Mouse (Mus musculus): ENCODE measurements around the gene Pard3b. TPM values are rescaled to one million over a fixed set of nuclear protein-coding genes. Genes with fewer than 3 reads are reported as not detected.

Gene Pard3b
- total RNA-seq, 4 experiments from 2014 or later, result 14.1 to 15.8 (median 15.0) TPM

DNA sequence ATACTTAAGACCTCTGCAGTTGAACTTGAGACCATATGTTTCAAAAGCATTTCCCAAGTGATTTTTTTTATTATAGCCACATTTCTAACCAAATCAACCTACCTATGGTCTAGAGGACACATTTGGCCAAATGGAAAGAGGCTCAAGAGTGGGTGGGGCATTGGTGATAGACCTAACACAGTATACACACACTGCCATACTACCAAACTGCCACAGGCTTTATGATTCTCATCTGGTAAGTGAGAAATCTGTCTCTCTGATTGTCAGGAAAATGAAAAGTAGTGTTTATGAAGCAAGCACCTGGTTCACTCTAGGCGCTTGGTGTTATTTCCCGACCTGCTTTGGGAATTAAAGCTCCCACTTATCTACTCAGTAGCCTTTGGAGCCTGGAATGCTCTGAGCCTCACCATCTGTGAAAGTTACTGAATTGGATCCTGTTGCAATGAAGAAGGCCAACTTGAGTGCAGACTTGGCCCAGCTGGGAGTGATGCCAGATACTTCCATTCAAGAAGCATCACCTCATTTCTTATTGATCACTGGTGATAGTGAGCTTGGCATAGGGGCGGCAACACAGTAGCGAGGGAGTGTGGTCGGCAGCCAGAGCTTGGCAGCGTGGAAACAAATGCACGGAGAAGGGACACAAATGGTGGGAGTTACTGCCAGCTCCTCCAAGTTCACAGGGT lies 810.7 kb downstream of the Pard3b start:
- DNase-seq (ENCODE audit: low spot score), result no peak

DNA sequence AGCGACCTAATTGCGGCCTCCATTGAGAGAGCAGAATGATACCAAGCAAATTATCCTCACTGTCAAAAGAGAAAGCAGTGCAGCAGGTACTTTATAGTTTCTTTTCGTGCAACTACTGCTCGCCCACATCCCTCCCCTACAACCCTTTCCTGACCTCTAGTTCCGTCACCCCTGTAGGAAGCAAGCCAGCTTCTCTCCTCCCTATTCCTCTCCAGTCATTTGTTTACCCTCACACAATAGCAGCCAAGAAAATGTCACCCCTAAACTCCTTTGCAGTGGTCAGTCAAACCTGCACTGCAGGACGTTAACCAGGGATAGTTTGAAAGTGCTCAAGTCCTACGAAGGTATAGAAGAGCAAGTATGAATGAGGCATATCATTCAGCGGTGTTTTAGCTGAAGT lies 826.9 kb downstream of the Pard3b start:
- DNase-seq (ENCODE audit: low spot score), result no peak

DNA sequence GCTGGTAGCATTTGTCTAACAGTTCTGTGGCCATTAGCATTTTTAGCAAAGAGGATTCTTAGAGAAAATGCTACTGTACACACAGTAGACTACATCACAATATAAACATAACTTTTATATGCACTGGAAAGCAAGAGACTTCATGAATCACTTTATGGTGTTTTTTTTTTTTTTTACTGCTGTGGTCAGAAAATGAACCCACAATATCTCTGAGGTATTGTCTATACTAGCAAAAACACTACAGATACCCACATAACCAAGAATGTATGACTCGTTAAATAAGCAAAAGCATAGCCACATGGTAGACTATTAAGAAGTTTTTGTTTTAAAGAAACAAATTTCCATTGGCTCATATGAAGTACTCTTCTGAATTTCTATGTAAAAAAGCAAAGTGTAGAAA lies 827.9 kb downstream of the Pard3b start:
- DNase-seq (ENCODE audit: low spot score), result no peak

DNA sequence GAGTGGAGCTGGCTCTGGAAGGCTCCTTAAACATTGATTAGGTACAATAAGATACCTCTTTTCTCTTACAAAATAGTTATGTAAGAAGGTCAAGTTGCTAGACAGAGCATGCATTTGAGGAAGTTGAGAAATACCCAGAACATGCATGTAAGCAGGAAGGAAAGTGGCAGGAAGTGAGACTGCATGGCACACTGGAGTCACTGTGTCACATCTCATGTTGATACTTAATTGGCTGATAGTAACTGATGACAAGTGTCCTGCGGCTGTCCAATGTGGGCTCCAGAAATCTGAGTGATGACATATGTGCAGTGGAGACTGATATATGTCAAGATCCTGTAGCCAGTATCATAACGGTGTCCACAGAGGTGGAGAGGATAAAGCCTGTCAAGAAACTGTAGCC lies 844.4 kb downstream of the Pard3b start:
- no peak for DNase-seq (ENCODE audit: low spot score)

DNA sequence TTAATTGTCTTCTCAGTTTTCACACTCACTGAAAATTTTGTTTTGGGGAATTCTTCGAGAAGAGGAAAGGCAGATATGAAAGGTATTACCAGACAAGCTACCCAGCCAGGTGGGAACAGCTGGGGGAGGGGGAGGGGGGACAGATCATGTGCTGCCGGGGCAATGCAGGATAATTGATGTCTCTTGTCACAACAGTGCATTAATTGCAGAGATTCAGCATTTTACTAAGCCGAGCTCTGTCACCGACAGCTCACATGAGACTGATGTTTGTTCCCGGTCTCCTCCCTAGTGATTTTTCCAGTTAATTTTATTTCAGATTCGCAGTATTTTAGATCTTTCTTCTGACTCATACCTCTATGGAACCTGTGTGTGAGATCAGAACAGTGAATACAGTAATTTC lies 850.2 kb downstream of the Pard3b start:
- no peak for DNase-seq (ENCODE audit: low spot score)

DNA sequence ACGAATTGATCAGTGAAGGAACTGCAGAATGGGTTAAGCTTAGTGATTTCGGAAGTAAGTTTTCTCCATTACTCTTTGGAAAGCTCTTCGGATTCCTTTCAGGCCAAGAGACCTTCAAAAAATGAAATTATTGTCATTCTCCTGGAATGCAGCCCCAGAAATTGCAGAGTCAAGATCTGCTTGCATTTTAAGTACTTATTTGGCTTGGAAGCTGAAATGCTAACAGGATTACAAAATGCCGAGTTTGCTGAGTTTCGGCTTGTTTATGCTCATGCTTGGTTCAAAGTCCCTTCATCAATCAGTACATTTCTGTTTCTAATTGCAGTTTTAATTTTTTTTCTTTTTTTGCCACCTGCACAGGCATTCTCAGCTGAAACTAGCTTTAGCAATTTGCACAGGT lies 860.5 kb downstream of the Pard3b start:
- DNase-seq (ENCODE audit: low spot score), result no peak

DNA sequence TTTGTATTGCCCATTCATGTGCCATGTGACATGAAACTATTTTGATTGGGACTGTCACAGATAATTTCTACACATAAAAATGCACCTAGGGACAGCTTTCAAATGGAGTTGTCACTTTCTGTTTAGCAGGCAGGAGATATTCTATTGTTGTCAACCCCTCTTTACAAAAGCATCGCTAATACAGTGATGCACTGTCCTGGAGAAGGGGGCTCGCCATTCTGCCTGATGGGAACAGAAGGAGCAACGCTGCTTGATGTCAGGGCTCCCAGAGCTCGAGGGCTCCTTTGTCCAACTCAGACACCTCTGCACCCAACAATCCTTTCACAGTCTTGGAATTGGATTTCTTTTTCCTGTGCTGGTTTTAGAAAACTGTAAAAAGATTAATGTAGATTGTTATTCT lies 871.9 kb downstream of the Pard3b start:
- DNase-seq (ENCODE audit: low spot score), result no peak

DNA sequence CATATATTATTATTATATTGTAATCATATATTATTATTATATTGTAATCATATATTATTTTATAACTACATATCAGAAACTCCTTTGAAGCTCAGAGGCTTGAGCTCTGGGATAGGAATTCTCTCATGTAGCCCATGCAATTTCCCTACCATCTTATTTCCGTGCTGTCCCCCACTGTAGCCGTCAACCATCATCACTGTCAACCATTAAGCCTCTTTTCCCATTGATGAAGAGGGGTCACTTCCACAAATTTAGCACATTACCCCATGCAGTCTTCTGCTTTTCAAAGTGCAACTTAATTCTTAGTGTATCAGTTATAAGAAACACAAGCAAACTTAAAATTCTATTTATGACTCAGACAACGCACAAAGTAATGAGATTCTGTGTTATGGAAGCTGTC lies 873.1 kb downstream of the Pard3b start:
- no peak for DNase-seq (ENCODE audit: low spot score)

DNA sequence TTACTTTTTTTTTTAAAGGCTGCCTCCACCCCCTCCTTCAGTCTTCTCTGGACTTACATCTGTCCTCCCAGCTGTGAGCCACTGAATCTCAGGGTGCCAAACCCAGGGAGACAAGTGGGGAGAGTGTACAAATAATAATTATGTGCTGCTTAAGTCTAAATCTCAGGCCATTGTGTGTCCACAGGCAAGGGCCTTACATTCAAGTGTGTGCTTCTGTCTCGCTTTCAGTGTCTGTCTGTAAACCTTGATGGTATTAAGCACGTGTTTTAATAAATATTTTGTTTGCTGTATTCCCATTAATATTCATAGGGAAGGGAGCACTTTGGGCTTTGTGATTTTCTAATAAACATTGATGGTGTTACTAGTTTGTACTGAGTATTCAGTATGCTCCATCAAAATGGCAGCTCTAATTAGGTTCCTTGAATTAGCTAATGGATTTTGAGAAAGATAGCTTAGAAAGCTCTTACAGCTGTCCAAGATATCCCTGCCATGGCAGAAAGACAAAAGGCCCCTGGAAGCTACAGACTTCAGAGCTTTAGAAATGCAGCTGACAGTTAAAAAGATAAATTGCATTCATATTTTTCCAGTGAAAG lies 880.1 kb downstream of the Pard3b start:
- no peak for DNase-seq (ENCODE audit: low spot score)

DNA sequence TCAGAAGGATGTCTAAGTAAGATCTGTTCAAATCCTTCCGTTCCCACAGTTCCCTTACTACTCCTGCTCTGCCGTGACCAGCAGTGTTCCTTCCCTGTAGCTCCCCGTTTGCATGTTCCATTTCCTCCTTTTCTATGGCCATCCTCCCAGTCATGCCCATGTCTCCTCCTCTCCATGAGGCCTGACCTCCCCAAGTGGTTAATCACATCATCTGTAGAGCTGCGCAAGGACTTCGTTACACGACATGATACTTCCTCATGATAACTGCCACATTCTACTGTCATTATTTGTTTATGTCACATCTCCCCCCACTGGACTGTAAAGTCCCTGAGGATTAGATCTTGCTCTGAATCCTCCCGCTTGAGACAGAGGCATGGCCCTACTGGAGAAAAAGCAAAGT lies 882.7 kb downstream of the Pard3b start:
- no peak for DNase-seq (ENCODE audit: low spot score)

DNA sequence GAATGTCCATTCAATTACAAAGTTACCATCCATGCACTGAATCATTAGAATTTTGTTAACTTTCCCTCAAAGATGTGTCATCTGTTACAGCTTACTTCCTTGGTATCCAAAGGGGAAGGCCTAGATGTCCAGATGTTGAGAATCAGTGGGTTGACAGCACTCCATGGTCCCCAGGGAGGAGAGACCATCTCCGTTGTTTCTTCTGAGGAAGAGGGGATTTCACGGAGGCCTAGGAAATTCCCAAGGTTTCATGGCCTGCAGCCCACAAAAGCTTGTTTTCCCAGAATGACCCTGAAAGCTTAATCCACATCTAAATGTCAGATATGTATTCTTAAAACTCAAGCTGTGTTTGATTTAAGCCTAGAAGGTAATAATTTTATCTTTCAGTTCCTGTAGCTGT lies 884.1 kb downstream of the Pard3b start:
- DNase-seq (ENCODE audit: low spot score), result peak; percentile 14

DNA sequence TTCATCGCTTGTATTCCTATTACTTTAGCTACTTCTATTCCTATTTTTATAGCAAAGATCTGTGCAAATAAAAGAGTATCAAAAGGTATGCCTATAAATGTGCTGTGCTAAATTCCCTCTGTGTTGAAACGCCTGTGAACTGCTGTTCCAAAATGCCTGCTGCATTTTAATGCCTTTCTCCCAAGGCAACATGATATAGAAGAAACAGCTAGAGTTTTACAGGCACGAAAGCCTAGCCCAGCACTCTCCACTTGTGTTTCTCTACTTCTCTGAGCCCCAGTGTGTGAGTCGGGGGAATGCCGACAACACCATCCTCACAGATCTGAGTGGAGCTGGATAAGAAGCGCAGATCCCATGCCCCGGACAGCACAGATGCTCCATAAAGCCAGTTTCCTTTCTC lies 889.2 kb downstream of the Pard3b start:
- DNase-seq (ENCODE audit: low spot score), result no peak

DNA sequence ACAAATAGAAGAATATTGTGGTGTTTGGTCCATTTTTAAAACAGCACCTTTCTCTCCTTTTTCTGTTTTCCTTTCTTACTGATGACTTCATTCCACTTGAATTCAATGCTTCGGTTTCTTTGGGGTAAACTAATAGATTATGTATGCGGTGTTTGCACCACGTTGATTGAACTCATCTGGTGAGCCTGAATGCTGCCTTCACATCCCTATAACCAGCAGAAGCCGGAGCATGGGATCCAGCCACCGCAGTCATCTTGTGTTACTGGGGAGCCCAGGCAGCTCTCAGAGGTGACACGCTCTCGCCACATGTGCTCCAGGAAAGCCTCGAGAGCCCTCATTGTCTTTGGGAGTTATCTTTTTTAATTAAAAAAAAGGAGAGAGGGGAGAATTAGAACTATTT lies 891.3 kb downstream of the Pard3b start:
- no peak for DNase-seq (ENCODE audit: low spot score)

DNA sequence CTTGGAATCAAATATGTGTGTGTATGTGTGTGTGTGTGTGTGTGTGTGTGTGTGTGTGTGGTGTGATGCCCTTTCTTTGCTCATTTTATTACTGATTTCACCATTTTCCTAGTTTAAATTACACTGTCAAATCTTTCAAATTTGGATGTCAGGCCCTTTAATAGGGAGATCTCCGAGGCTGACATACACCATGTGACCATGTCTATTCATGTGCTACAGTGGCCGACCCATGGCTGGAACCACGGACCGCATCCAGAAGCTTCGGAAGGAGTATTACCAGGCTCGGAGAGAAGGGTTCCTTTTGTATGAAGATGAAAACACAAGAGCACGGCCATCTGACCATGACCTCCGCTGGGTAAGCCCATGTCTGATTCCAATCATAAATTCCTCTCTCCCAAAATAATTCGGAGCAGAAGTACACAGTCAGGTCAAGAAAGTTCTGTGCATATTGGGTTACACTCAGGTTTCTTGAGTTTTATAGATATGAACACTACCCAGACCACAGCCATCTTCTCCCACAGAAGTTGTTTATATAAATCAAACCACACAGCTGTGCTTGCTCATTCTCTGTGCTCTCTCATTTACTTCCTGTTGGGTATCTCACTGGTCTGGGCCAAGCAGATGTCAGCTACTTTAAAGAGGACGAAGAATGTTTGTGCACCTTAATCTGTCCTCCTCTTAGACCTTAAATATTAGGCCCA lies 894.0 kb downstream of the Pard3b start:
- no peak for DNase-seq (ENCODE audit: low spot score)

DNA sequence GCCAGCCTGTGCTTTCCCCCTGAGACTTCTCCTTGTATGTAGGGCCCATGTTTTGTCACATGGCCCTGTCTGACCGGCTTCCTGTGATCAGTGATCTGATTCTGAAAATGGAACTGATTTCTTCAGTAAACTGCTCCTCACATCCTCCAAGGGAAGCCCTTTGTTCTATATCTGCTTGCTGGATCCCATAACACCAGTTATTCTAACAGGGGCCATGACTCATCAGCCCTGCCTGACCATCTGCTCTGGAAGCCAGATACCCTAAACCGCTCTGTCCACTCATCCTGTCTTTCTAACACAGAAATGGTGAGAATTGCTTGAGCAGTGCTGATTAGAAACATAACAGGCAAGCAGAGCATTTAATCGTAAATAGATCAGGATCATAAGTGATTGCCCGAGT lies 910.3 kb downstream of the Pard3b start:
- DNase-seq (ENCODE audit: low spot score), result no peak

DNA sequence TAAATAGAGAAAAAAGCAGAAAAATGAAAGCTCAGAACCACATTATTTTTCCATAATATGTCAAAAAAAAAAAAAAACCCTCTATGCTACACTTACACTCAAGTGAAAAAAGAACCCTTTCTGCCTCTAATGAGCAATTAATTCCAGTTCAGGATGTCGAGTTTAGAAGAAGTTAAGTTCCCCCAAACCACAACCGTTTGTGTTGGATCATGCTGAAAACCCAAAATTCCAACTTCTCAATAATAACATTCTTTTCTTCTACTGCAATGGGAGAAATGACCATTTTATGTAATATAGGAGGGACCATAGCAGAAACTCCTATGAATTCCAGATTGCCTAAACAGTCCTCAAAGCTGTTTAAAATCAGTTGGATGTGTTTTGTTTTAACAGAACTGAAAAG lies 911.9 kb downstream of the Pard3b start:
- DNase-seq (ENCODE audit: low spot score), result no peak

DNA sequence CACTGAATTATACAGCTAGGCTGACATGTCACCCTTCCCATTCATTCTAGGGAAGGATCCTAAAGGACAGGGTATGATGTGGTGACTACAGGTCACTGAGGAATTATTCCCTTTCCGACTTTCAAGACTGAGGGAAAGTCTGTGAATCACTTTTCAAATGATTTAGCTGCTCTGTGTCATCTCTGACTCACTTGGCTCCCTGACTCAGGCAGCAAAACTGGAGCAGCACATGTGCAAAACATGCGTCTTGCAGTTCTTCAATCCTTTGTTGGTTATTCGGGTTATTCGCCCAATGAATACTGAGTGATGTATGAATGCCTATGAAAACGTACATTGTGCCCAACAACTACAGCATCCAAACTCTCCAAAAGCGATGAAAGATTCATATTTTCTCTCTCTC lies 912.9 kb downstream of the Pard3b start:
- no peak for DNase-seq (ENCODE audit: low spot score)

DNA sequence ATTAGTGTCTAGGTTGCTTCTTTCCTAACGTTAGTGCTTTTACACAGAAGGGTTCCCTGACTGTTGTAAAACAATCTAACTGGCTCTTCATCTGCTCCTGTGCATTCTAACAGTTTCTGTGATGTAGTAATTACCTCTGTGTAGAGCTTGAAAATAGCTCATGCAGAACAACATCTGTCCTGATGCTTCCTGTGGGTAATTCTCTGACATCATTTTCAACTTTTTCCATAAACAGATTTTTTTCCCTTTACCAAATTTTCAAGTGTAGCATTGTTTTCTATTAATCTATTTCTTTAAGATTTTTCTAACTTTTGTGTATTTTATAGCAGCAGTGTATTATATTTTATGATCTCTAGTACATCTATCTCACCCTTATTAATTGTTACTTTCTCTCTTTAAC lies 917.2 kb downstream of the Pard3b start:
- no peak for DNase-seq (ENCODE audit: low spot score)

DNA sequence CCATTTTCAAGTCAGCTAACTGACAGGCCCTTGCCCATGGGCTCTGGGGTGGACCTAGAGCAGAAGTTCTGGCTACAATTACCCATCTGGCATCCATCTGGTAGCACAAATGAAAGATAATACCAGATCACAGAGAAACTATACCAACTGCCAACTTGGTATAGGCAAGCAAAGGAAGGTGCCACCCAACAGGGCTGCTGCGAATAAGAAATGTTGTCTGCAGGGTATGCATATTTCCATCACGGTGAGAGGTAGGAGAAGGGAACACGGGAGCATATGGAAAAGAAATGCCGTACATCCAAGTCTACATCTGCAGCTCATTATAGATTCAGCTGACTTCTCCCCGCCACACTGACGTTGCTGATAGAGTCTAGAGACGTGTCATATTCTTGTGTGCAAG lies 924.4 kb downstream of the Pard3b start:
- no peak for DNase-seq (ENCODE audit: low spot score)

DNA sequence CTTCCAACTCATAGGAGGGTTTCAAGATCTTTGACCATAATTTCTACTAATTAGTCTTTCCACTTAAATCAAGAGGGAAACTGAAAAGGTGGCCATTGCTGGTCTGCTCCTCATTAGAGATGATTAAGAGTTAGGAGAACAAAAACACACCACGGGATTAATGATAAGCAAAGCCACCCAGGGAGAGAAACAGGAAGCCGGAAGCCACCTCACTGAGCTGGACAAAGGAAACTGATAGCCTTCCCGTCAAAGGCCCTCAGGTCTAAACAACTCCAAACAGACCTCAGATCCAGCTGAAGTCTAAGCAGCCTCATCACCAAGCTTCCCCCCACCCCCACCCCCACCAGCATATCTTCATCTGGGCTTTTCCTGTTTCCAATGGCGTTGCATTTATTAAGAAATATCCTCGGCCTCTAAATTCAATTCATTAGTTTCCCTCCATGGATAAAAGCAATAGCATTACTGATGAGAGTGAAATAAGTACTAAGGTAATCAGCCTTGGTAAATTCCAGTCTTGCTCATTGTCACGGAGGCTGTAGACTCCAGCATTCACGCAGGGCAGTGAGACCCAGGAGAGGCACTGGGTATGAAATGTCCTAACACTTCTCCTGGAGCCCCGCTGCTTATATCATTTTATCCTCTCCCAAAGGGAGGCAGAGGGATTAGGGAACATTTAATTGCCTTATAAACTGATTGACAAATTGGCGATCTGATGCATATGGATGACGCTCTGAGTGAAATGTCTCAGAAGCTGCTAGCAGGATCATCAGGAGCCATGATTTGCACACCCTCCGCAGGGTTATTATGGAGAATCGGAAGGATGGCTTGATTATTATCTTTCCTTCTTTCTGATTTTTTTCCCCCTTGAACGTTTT lies 925.9 kb downstream of the Pard3b start:
- no peak for DNase-seq (ENCODE audit: low spot score)

DNA sequence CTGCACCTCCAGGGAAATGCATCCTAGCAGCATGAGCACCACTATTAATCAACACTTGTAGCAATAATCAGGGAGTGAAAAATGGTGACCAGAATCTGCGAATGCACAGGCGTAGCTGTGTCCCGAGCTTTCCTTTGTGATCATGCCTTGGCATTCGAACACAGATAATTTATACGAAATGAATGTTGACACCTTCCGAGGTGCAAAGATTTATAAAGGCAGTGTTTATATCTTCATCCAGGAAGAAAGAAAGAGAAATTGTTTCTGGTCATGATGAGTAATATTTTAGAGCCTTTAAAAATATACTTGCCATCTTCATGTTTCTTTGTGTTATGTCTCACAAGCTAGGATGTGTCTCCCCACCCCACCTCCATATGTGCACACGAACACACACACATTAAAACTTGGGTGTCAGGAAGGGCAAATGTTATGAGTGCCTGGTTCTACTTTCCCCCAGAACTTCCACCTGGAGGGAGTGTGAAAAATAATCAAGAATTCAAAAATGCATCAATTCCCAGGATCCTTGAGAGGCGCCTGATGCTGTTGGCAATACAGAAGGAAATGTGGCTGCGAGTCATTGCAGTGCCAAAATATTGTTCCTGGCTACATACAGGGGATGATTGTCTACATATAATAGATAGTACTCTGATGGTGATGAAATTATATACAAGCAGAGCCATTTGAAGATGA lies 926.6 kb downstream of the Pard3b start:
- DNase-seq (ENCODE audit: low spot score), result no peak

DNA sequence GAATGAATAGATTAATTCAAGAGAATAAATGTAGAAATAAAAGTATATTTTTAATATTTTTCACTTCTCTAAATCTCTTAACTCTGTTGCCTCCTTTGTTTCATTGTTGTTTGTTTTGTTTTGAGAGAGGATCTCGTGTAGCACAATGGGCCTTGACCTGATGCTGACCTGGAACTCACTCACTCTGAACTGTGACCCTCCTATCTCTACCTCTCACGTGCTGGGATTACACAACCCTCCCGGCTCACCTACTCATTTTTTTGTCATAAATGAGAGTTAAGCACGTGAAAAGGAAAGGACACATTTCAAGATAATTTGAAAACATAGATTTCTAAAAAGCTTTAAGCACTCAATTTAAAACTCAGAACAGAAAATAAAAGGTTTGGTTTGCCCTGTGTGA lies 928.0 kb downstream of the Pard3b start:
- DNase-seq (ENCODE audit: low spot score), result no peak

Measured in heart, adult 8-10 months (tissue).